Mouse (Mus musculus): ENCODE measurements around the gene Eva1b. TPM values are rescaled to one million over a fixed set of nuclear protein-coding genes. Genes with fewer than 3 reads are reported as not detected.
"Not testable (repeated sequence)": the region's sequence is repeated elsewhere in the genome, so short reads cannot be mapped to it uniquely, and the experiment has no call there.

Gene Eva1b
- polyA plus RNA-seq, 1 experiment: 57.5 TPM

DNA sequence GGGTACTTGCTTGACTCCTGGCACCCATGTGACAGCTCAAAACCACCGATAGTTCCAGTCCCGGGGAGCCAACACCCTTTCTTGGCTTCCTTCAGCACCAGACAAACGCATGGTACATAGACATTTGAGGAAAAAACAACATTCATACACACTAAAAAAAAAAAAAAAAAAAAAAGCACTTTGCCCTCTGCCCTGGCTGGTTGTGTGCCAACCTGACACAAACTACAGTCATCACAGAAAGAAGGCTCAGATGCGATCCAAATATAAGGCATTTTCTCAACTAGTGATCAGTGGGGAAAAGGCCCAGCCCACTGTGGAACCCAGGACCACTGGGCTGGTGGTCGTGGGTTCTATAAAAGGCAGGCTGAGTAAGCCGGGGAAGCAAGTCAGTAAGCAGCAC lies 21.3 kb downstream of the Eva1b start:
- Histone ChIP-seq H3K27me3 (ENCODE audit: control insufficient read depth, insufficient read depth, low read length) (no peaks in the 10 kb centered on the region), H3K36me3 (ENCODE audit: control insufficient read depth, insufficient read depth, low read length) (peaks cover 49% of the 10 kb centered on the region), H3K27ac (ENCODE audit: insufficient read depth, low read length) (no peak overlapping the region), H3K4me3 (ENCODE audit: extremely low read depth, insufficient read depth, insufficient read length) (no peak overlapping the region), H3K4me1 (ENCODE audit: control insufficient read depth, insufficient read depth, insufficient read length) (no peaks in the 10 kb centered on the region)
- 90% methylated on average over 6 of the region's 6 CpGs for WGBS
- no peak for TF ChIP-seq POLR2A (IDR thresholded peaks at IDR 0.05; ENCODE audit: low read depth, low read length)
- TF ChIP-seq CTCF (IDR thresholded peaks at IDR 0.05; ENCODE audit: extremely low read depth, insufficient read depth, insufficient read length, insufficient replicate concordance): no peak
- DNase-seq (ENCODE audit: low read depth in 1 of 2, low spot score in 2 of 2): no peak

DNA sequence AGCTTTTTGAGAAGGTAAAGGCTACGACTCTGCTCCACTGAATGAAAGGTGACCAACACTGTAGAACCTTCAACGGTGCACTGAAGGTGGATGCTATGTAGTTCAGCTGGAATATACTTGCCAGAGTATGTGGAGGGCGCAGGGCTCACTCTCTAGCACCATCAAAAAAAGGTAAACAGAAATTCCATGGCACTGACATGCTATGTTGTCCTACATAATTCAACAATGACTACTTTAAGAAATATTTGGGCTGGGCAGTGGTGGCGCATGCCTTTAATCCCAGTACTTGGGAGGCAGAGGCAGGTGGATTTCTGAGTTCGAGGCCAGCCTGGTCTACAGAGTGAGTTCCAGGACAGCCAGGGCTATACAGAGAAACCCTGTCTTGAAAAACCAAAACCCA lies 23.2 kb downstream of the Eva1b start:
- not testable (repeated sequence) for DNase-seq (ENCODE audit: low read depth in 1 of 2, low spot score in 2 of 2); H3K4me3 ChIP-seq (ENCODE audit: extremely low read depth, insufficient read depth, insufficient read length); H3K27me3 ChIP-seq (ENCODE audit: control insufficient read depth, insufficient read depth, low read length); H3K27ac ChIP-seq (ENCODE audit: insufficient read depth, low read length); H3K4me1 ChIP-seq (ENCODE audit: control insufficient read depth, insufficient read depth, insufficient read length)
- peaks cover 58% of the 10 kb centered on the region for H3K36me3 ChIP-seq (ENCODE audit: control insufficient read depth, insufficient read depth, low read length)
- 98% methylated on average over 5 of the region's 5 CpGs for WGBS

DNA sequence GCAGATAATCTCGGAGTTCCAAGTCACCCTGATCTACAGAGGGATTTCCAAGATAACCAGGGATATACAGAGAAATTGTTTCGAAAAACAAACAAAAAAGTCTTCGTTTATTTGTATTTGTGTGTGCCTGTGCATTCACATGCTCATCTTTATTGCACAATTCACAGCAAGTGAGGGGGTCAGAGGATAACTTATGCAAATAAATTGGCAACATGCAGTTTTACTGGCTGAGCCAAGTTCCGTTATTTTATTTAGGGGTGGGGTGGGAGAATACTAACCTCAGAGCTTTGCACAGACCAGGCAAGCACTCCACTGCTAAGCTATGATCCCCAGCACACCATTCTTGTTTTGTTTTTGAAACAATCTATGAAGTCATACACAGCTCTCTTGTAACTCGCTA lies 26.3 kb downstream of the Eva1b start:
- H3K4me1 ChIP-seq (ENCODE audit: control insufficient read depth, insufficient read depth, insufficient read length): no peaks in the 10 kb centered on the region
- no peak overlapping the region for H3K27ac ChIP-seq (ENCODE audit: insufficient read depth, low read length)
- no peak overlapping the region for H3K4me3 ChIP-seq (ENCODE audit: extremely low read depth, insufficient read depth, insufficient read length)
- no peak for TF ChIP-seq CTCF (IDR thresholded peaks at IDR 0.05; ENCODE audit: extremely low read depth, insufficient read depth, insufficient read length, insufficient replicate concordance)
- no peak for TF ChIP-seq POLR2A (IDR thresholded peaks at IDR 0.05; ENCODE audit: low read depth, low read length)
- H3K36me3 ChIP-seq (ENCODE audit: control insufficient read depth, insufficient read depth, low read length): peaks cover 52% of the 10 kb centered on the region
- DNase-seq (ENCODE audit: low read depth in 1 of 2, low spot score in 2 of 2): no peak
- H3K27me3 ChIP-seq (ENCODE audit: control insufficient read depth, insufficient read depth, low read length): no peaks in the 10 kb centered on the region
- WGBS: 98% methylated on average over 5 of the region's 5 CpGs

DNA sequence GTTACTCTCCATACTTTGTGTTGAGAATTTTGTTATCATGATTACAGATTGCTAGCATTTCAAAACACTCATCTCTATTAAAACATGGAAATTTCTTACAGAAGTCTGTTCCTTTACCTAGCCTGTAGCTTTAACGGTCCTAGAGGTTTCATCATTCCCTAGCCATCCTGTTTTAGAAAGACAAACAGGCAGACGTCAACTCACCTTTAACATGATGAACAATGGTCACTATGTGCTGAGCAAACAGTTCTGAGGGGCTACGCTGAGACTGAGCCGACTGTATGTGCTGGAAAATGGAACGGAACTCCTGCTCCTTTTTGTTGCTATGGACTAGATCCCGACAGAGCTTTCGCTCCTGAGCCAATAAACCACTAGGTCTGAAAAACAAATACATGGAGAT lies 28.4 kb downstream of the Eva1b start:
- DNase-seq (ENCODE audit: low read depth in 1 of 2, low spot score in 2 of 2); H3K4me1 ChIP-seq (ENCODE audit: control insufficient read depth, insufficient read depth, insufficient read length); H3K27ac ChIP-seq (ENCODE audit: insufficient read depth, low read length); H3K4me3 ChIP-seq (ENCODE audit: extremely low read depth, insufficient read depth, insufficient read length); H3K27me3 ChIP-seq (ENCODE audit: control insufficient read depth, insufficient read depth, low read length): not testable (repeated sequence)
- 94% methylated on average over 7 of the region's 7 CpGs for WGBS
- H3K36me3 ChIP-seq (ENCODE audit: control insufficient read depth, insufficient read depth, low read length): peaks cover 49% of the 10 kb centered on the region

DNA sequence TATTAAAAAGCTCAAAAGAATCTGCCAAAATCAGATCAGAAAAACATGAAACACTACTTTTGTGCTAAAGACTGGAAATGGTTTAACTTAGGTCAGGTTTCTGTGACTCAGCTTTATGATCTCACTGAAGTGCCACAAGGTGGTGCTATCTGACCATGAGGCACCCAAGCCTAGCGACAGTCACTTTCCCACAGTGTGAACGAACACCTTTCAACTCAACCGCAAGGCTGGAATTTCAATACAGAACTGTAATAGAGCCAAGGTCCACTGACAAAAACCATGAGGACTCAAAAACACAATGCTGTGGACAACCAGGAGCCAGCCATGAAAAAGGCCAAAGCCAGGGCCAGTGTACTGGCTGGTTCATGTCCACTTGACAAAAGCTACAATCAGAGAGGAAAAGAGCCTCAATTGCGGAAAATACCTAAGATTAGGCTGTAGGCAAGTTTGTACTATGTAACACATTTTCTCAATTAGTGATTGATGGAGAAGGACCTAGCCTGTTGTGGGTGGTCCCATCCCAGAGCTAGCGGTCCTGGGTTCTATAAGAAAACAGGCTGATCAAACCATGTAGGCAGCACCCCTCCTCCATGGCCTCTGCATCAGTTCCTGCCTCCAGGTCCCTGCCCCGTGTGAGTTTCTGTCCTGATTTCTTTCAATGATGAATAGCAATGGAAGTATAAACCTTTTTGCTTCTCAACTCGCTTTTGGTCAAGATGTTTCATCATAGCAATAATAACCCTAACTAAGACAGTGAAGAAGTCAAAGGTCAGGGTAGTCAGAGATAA lies 33.8 kb downstream of the Eva1b start:
- peaks cover 27% of the 10 kb centered on the region for H3K36me3 ChIP-seq (ENCODE audit: control insufficient read depth, insufficient read depth, low read length)
- H3K4me3 ChIP-seq (ENCODE audit: extremely low read depth, insufficient read depth, insufficient read length): no peak overlapping the region
- no peaks in the 10 kb centered on the region for H3K27me3 ChIP-seq (ENCODE audit: control insufficient read depth, insufficient read depth, low read length)
- no peak for TF ChIP-seq POLR2A (IDR thresholded peaks at IDR 0.05; ENCODE audit: low read depth, low read length)
- TF ChIP-seq CTCF (IDR thresholded peaks at IDR 0.05; ENCODE audit: extremely low read depth, insufficient read depth, insufficient read length, insufficient replicate concordance): peak; percentile 71; the same call in 1 of the 2 replicates
- 66% methylated on average over 7 of the region's 7 CpGs for WGBS
- peak in 1 of 2 experiments; percentile 43 for DNase-seq (ENCODE audit: low read depth in 1 of 2, low spot score in 2 of 2)
- H3K4me1 ChIP-seq (ENCODE audit: control insufficient read depth, insufficient read depth, insufficient read length): no peaks in the 10 kb centered on the region
- H3K27ac ChIP-seq (ENCODE audit: insufficient read depth, low read length): no peak overlapping the region

DNA sequence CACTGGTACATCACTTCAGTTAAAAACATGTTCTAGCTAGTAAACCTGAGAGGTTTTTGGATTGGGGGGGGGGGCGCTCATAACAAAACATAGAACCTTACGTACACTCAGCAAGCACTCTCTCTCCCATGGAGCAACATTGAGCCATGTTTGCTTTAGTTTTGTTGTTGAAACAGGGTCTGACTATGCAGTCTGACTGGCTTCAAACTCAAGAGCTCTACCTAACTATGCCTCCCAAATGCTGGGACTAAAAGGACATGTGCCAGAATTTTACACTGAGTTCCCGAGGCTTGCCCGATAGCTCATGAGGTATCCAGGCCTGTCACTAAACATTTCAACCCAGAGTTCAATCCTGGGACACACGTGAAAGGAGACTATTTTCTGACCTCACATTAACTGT lies 35.5 kb downstream of the Eva1b start:
- H3K27ac ChIP-seq (ENCODE audit: insufficient read depth, low read length): no peak overlapping the region
- no peaks in the 10 kb centered on the region for H3K4me1 ChIP-seq (ENCODE audit: control insufficient read depth, insufficient read depth, insufficient read length)
- TF ChIP-seq CTCF (IDR thresholded peaks at IDR 0.05; ENCODE audit: extremely low read depth, insufficient read depth, insufficient read length, insufficient replicate concordance) (no peak), POLR2A (IDR thresholded peaks at IDR 0.05; ENCODE audit: low read depth, low read length) (no peak)
- H3K4me3 ChIP-seq (ENCODE audit: extremely low read depth, insufficient read depth, insufficient read length): no peak overlapping the region
- WGBS: 93% methylated on average over 5 of the region's 5 CpGs
- H3K36me3 ChIP-seq (ENCODE audit: control insufficient read depth, insufficient read depth, low read length): peaks cover 15% of the 10 kb centered on the region
- no peak for DNase-seq (ENCODE audit: low read depth in 1 of 2, low spot score in 2 of 2)
- H3K27me3 ChIP-seq (ENCODE audit: control insufficient read depth, insufficient read depth, low read length): no peaks in the 10 kb centered on the region

DNA sequence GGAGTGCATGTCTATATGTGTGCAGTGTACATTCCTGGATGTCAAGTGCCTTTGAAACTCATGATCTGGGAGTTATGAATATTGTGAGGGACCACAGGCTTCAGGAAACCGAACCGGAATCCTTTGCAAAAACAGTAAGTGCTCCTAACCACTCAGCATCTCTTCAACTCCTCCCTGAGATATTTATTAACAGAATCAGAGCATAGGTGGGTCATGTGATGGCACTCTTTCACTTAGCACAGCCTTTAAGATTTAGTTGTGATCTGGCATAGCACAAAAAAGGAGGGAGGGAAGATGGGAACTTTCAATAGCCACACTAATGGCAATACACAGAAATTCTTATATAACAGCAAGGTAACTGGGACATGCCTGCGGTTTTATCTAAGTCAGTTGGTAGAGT lies 39.6 kb downstream of the Eva1b start:
- TF ChIP-seq CTCF (IDR thresholded peaks at IDR 0.05; ENCODE audit: extremely low read depth, insufficient read depth, insufficient read length, insufficient replicate concordance) (no peak), POLR2A (IDR thresholded peaks at IDR 0.05; ENCODE audit: low read depth, low read length) (no peak)

More for the DNA sequence above, 39.6 kb downstream of the Eva1b start:
- no peaks in the 10 kb centered on the region for H3K4me1 ChIP-seq (ENCODE audit: control insufficient read depth, insufficient read depth, insufficient read length)
- H3K27ac ChIP-seq (ENCODE audit: insufficient read depth, low read length): no peak overlapping the region
- WGBS: 95% methylated on average over 3 of the region's 3 CpGs
- H3K27me3 ChIP-seq (ENCODE audit: control insufficient read depth, insufficient read depth, low read length): no peaks in the 10 kb centered on the region
- no peak for DNase-seq (ENCODE audit: low read depth in 1 of 2, low spot score in 2 of 2)
- H3K4me3 ChIP-seq (ENCODE audit: extremely low read depth, insufficient read depth, insufficient read length): no peak overlapping the region
- H3K36me3 ChIP-seq (ENCODE audit: control insufficient read depth, insufficient read depth, low read length): peaks cover 12% of the 10 kb centered on the region

All from spleen, adult 2 months (tissue).